Mouse (Mus musculus): Measurements from ENCODE around the gene Foxp2.

Foxp2 gene

GRCm38 (mm10) chr6:15120916-15121315, 219.8 kb downstream of the Foxp2 start:
- no peak for DNase-seq

DNA sequence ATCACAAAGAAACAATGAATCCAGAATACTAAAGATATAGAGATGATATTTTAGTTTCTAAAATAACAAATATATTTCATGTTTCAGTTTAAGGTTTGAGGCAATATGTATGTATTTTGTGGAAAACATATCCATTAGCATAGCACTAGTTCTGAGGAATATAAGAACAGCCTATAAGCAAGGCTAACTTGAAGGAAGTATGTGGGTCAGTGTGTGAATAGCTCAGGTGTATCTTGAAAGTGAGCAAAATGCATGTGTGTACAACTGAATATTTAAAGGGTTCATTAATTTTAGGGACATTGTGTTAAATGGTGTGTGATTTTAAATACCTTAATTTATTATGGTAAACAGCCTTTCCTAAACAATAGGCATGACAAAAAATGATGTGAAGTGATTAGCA, 220.2 kb downstream of the Foxp2 start:
- no peak for DNase-seq

GRCm38 (mm10) chr6:15130142-15130541, 229.0 kb downstream of the Foxp2 start:
- no peak for DNase-seq

DNA sequence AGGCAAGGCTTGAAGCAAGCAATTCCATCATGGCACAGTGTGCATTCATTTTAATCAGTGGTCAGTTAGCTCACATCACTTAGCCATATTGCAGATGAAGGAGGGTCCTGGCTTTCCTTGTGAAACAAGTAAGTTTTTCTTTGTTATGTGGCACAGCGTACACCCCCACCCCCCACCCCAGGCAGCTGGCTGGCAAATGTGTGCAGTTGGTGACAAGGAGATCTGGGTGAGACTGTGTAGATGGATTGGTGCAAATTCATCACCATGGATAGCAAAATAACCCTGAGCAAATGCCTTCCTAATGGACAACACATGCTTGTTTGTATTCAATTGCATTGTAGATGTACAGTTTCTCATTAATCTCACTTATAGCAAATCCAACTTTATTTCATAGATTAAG, 240.9 kb downstream of the Foxp2 start:
- no peak for DNase-seq

DNA sequence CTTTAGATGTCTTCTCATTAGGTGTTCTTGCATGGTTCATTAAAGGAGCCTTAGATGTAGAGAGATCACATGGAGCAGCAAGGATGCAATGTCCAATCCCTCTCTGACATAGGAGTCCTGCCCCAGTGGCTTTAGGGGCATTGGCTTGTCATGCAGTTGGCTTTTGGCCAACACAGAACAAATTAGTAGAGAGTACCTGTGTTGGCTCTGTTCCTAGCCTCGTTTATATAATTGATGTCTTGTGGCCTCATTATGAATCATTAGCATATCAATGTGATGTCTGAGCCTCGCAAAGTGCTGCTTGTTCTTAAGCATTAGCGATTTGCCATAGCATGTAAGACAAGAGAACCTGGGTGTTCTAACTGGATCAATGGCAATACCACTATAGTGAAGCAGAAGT, 250.5 kb downstream of the Foxp2 start:
- DNase-seq = no peak

- DNase-seq = no peak
Measured at GRCm38 (mm10) chr6:15163508-15164053, 262.4 kb downstream of the Foxp2 start.

DNA sequence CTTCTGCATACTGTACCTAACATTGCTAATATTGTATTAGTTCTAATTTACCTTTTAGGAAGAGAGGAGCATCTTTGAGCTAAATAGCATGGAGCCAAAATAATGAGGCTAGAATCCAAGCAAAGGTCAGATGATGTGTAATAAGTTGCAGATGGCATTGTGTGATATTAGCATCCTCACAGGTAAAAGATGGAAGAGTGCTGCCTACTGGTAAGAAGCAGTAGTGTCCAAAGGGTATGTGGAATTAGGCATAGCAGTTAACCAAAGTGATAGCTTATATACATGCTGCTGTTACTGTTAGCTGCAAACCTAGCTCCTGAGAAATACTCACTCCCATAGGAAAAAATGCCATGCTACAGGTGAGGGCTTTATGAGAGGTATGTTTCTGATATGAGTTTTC, 275.6 kb downstream of the Foxp2 start:
- no peak for DNase-seq

DNA sequence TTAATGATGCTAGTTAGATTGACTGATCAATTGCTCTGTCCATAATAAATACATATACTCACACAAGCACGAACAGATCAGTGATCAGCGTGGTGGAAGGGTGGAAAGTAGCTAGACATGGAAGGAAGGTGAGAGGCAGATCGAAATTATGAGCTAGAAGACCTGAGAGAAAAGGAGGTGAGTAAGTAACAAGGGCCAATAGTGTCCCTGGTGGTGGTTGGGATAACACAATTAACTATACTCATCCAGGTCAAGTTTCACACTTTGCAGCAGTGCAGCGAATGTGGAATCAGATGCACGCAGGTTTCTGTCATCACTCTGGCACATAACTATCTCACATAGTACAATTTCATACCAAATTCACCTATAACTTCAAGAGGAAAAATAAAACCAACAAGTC, 291.7 kb downstream of the Foxp2 start:
- no peak for DNase-seq

GRCm38 (mm10) chr6:15242176-15242942, 341.2 kb downstream of the Foxp2 start:
- no peak for DNase-seq

- DNase-seq = no peak
Measured at GRCm38 (mm10) chr6:15257393-15257792, 356.2 kb downstream of the Foxp2 start.

DNA sequence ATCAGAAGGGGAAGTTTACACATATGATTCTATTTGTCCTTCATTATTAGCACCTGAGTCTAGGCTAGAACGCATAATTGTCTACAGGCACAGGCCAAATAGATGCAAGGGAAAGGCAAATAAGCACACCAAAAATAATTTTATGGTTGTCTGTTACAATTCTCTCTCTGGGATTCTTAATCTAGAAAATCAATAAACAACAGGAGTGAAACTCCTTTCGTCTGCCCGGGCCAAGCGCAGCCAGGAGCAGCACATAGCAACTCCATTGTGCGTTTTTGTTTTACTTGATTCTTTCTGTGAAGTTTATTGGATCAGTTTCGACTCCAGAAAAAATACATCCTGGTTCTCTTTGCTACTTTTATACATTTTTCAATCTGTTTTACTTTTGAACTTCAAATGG, 356.7 kb downstream of the Foxp2 start:
- DNase-seq = no peak

DNA sequence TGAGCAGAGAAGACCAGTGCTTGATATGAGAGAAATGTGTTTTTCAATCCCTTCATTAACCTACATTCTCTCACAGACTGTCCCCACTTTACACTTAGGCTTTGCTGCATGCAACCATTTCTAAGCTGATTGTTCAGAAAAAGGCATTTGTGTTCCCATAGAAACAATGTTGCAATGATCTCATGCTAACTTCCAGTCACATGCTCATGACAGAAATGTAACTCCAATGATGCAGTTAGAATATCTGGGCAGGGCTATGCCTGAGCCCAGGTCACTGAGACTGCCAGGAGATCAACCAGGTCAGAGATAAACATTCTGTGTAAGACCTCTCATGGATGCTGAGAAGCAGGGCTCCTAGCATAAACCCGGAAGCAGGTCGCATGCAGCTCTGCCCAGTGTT, 367.0 kb downstream of the Foxp2 start:
- DNase-seq = no peak

DNA sequence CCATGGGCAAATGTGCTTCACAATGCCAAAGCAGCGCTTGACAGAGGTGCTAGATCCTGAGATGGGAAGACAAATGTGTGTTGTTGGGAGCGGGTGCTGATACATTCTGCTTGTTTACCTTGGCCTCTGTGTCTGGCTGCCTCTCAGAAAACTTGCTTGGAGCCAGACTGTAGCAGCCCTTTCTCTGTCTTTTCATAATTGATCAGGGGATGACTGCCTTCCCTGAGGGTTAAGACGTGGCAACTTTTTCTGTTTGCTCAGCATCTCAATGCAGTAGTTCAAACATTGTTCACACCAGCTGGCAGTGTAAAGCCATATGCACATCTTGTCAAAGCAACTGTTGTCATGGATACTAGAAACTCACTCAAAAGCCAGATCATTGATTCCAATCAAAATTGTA, 384.1 kb downstream of the Foxp2 start:
- DNase-seq = no peak

DNA sequence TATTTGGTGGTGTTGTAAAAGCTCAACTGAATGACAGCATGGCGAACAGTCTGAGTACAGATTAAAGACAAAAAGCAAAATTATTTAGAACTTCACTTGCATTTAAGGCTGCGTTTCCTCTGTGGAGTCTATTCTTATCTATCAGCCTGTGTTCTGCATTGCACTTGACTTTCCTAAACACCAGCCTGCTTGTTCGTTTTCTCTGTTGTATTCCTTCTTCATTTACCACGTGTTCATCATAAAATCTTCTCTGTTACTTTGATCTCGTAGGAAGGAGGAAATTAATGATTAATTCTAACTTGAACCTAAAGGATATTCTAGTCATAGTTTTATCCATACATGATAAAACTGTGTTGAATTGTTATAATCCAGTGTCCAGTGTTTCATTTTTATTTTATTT, 392.9 kb downstream of the Foxp2 start:
- DNase-seq = no peak

GRCm38 (mm10) chr6:15299279-15299678, 398.1 kb downstream of the Foxp2 start:
- no peak for DNase-seq

- no peak for DNase-seq
Measured at GRCm38 (mm10) chr6:15310671-15311070, 409.5 kb downstream of the Foxp2 start.

DNA sequence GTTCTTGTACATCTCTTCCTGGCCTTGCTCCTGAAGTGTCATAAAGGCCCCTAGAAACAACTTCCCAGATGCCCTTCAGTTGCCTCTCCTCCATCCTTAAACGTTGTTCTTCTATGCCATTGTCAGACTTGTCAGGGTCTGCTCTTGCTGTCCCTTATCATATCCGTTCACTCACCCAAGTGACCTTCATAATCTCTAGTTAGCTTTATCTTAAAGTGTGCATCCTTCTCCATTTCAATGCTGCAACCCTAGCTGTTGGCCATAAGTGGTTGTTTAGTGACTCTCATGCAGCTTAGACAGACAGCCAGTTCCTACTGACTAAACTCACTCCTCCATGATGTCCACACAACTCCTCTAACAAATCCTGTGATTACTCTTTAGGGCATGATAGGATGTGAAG, 415.8 kb downstream of the Foxp2 start:
- DNase-seq = no peak

- no peak for DNase-seq
Measured at GRCm38 (mm10) chr6:15318343-15318742, 417.2 kb downstream of the Foxp2 start.

DNA sequence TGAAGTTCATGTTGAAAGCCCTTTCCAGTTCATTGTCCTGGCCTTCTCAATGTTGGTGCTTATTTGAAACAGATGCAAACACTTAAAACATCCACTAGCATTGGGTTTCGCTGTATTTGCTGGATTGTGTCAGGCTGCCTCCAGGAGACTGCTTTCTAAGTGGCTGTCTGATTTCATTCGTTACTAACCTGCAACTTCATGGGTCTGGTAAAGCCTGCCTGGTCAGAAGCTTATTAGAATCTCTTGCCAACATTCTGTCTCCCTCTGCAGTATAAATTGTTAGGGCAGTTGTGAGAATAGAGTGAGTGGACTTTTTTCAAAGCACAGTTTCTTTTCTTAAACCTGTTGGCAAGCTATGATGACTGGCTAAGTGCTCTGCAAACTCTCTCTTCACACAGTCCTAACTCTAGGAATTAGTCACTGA, 420.4 kb downstream of the Foxp2 start:
- no peak for DNase-seq

DNA sequence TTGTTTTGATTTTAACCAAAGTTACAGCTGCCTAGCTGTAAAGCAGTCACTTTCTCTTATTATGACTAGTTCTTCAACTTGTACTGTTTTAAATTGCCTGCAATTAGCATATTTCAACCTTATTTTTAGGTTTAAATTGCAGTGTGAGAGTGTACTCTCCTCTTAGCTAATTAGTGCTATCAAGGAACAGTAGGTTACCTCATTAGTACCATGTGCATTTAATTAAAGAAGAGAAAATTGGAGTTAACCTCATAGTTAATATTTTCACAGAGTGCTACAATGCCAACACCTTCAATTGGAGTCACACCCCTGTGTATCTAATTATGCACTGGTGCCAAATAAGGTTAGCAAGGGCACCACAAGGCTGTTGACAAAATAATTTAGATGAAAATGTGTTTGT, 421.9 kb downstream of the Foxp2 start:
- no peak for DNase-seq

- DNase-seq = no peak
Measured at GRCm38 (mm10) chr6:15347705-15348104, 446.6 kb downstream of the Foxp2 start.

- DNase-seq = no peak
Measured at GRCm38 (mm10) chr6:15355852-15356251, 454.7 kb downstream of the Foxp2 start.

- DNase-seq = no peak
Measured at GRCm38 (mm10) chr6:15370281-15370680, 469.1 kb downstream of the Foxp2 start.

DNA sequence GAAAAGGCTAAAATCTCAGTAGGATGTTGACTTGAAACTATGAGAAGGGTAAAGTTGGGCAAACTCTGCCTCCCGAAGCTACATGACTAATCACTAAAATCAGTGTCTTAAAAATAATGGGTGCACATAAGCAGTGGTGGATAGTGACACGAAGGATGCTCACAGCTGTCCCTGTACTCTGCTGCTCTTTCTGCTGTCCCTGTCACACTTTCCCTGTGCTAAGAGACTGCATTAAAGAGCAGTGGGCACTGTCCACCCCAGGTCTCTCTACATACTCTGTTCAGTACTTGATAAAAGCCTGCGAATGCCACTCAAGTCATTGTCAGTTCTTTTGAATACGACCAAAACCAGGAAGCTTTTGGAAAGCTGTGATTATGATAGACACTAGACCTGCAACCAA, 469.7 kb downstream of the Foxp2 start:
- DNase-seq = no peak

DNA sequence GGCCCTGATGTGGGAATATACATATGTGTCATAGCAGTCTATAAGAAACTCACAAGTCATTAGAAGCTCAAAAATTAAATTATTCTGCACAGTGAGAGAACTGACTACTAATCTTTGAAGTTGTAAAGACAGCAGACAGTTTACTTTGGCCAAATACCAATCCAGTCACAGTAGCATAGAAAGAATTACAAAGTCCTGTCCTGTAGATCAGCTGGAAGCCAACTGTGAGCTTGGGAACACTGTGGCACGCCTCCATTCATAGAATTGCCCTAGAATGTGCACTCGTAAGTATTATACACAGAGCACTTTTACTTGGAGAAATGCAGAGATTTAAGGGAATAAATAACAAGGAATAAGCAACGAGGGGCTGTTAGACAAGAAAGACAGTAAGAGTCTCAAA, 472.5 kb downstream of the Foxp2 start:
- DNase-seq = no peak

Data from spleen, adult 18-20 months (tissue).